Mouse (Mus musculus): ENCODE measurements around the gene Zfyve28. TPM values are rescaled to one million over a fixed set of nuclear protein-coding genes. Genes with fewer than 3 reads are reported as not detected.

Gene Zfyve28
- total RNA-seq, 2 experiments from 2014 or later, result 0.20 to 0.48 TPM

- peak; percentile 11 for DNase-seq
These were observed 1.0 kb downstream of the Zfyve28 start for GRCm38 (mm10) chr5:34287001-34287837.

DNA sequence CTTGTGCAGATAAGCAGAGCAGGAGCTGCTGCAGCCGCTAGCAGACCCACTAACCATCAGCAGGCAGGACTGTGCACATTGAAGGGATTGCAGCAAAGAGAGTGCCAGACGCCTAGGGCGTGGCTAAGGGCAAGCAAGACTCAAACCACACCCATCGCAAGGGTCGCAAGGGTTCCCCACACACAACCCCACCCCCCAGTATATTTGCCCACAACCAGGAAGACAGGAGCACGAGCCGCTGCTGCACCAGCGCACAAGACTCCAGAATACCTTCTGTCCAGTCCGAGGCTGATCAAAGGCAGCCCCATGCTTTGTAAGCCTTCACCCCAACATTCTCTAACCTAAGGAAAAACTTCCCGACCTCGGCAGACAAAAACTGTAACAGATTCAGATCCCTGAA, 1.7 kb downstream of the Zfyve28 start:
- DNase-seq, result no peak

- no peak for DNase-seq
These were observed 3.0 kb downstream of the Zfyve28 start for GRCm38 (mm10) chr5:34285285-34285684.

GRCm38 (mm10) chr5:34284156-34284750, 4.0 kb downstream of the Zfyve28 start:
- no peak for DNase-seq

GRCm38 (mm10) chr5:34283355-34283754, 4.9 kb downstream of the Zfyve28 start:
- DNase-seq, result no peak

DNA sequence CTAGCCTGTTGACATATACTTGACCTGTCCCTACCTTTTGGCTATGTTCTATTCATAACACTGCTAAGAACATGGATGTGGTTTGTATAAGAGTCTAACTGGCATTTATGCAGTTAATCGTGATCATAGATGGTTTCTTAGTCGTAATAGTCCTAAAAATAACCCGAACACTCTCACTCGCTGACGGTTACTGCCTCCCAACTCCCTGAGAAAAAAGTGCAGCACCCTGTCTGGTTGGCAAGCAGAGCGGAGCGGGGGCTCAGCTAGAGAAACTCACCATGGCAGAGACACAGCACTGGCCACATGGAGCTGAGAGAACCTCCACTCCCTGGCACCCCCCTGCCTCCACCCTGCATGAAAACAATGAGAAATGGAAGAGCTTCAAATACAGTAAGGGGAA, 7.3 kb downstream of the Zfyve28 start:
- no peak for DNase-seq

- no peak for DNase-seq
These were observed 9.0 kb downstream of the Zfyve28 start for GRCm38 (mm10) chr5:34279214-34279613.

DNA sequence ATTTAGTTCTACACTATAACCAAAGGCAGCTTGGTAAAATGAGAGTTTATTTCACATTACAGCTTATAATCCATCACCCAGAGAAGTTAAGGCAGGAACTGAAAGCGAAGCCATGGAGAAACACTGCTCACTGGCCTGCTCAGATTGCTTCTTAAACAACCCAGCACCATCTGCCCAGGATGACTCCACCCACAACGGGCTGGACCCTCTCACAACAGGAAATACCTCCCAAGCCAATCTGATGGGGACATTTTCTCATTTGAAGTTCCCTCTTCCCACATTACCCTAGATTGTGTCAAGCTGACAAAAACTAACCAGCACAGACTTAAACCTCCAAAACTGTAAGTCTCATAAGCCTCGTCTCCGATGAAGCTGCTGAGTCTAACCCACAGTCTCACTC, 10.2 kb downstream of the Zfyve28 start:
- no peak for DNase-seq

DNA sequence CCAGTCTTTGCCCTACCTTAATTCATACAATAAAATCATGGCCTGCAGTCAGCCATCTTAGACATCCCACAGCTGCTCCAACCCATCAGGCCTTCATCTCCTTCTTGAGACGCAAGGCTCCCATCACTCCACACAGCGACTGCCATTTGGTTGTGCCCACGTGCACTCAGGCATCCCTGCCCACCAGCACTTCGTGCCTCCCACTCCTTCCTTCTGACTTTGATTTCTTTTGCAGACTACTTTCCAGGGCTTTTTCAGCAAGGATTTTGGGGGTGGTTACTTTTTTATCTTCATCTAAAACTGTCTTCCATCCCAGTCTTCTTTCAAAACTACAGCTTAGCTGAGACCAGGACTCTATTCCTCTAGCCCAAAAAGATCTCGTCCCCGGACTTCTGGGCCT, 11.5 kb downstream of the Zfyve28 start:
- no peak for DNase-seq

GRCm38 (mm10) chr5:34276191-34276590, 12.1 kb downstream of the Zfyve28 start:
- DNase-seq, result no peak

DNA sequence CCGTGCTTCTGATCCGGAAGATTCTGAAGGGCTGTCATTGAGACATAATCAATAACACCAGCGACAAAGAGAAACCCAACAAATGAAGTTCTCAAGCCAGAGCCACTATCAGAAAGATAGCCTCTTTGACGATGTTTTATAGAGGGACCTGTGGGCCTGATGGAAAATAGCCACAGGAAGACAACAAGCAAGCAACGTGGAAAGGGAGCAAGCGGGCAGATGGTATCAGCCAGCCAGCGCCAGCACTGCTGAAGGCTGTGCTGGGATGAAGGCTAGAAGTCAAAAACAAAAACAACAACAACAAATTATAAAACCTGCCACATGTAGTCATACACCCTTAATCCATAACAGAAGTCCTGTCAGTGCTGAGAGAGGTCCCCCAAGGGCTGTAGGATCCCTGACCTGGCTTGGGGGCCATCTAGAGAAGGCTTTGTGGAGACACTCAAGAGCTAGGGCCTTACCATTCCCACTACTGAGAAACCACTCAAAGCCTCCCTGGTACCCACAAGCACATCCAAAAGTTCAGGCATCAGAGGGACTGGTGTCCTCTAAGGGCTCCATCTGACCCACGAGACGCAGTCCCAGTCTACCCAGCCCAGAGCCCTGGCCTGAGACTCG, 13.5 kb downstream of the Zfyve28 start:
- no peak for DNase-seq

- DNase-seq, result no peak
These were observed 14.0 kb downstream of the Zfyve28 start for GRCm38 (mm10) chr5:34274268-34274667.

- no peak for DNase-seq
These were observed 15.0 kb downstream of the Zfyve28 start for GRCm38 (mm10) chr5:34273251-34273681.

DNA sequence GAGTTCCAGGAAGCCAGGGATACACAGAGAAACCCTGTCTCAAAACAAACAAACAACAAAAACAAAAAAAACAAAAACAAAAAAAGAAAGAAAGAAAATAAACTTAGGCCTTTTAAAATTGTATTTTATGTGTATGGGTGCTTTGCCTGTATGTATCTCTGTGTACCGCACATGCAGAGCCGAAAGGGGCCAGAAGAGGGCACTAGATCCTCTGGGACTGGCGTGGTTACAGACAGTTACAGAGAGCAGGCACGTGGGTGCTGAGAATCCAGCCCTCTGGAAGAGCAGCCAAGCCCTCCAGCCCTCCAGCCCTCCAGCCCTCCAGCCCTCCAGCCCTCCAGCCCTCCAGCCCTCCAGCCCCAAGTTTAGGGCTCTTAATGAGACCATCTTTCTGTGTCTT, 16.5 kb downstream of the Zfyve28 start:
- no peak for DNase-seq

GRCm38 (mm10) chr5:34269921-34270465, 18.3 kb downstream of the Zfyve28 start:
- no peak for DNase-seq

DNA sequence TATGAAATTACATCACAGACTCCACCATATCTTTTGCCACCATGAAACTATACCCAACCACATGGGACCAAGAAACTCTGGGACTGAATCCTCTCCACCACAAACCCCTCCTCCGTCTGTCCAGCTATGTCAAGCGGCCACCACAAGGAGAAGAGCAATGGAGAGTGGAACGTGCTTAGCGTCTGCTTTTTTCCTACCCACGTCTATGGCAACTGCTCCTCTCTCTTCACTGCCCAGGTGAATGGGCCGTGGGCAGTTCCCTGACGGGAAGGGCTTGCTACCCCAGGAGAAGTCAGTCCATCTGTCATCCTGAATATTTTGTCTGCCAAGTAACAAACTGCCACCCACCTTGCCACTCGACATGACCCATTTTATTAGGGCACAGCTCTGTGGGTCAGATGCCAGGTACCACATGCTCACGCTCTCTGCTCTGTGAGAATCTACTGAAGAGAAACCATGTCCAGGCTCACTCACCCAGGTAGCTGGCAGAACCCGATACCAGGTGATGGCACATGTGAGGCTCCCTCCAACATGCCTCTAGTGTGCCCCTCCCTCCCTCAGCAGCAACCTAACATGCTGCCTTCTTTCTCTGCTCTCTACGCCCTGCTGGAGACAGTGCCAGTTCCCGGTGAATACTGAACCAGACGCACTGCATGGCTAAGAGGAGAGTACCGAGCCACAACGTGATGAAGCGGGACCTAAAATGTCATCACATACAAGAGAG, 18.9 kb downstream of the Zfyve28 start:
- DNase-seq, result no peak

DNA sequence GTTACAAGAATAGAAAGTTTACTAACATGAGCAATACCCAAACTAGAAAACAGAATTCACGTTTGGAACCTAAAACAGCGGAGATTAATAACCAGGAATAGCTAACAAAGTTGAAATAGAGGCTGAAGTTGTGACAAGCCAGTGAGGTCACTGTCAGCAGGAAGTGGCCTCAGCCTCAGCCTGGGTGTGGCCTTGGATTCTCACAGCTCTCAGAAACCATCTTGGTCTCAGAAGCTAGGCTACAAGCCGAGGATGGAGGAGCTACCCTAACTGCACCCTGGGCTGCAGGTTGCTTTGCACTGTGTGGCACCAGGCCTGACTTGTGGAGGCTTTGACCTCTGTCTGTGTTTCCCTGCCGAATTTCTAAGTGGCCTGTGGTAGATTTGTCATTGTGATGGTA, 22.2 kb downstream of the Zfyve28 start:
- no peak for DNase-seq

- DNase-seq, result no peak
These were observed 29.0 kb downstream of the Zfyve28 start for GRCm38 (mm10) chr5:34259172-34259816.

DNA sequence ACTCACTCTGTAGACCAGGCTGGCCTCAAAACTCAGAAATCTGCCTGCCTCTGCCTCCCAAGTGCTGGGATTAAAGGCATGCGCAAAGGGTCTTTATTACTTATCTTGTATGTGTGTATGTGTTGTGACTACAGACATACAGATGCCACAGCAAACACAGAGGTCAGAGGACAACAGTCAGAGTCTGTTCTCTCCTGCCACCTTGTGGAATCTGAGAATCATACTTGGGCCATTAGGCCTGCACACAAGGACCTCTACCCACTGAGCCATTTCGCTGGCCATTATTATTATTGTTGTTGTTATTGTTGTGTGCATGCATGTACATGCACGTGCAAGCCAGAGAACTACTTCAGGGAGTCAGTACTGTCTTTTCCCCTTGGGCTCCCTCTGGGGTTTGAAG, 33.1 kb downstream of the Zfyve28 start:
- no peak for DNase-seq

- DNase-seq, result no peak
These were observed 33.9 kb downstream of the Zfyve28 start for GRCm38 (mm10) chr5:34254309-34254708.

- no peak for DNase-seq
These were observed 35.2 kb downstream of the Zfyve28 start for GRCm38 (mm10) chr5:34252967-34253519.
